Mouse (Mus musculus) granulocyte monocyte progenitor cell, adult 5-6 weeks (primary cell): ENCODE measurements around the gene Pdzd7. TPM values are rescaled to one million over a fixed set of nuclear protein-coding genes. Genes with fewer than 3 reads are reported as not detected.
"Not testable (repeated sequence)": the region's sequence is repeated elsewhere in the genome, so short reads cannot be mapped to it uniquely, and the experiment has no call there.

ENCODE experiments used
- ATAC-seq: replicated peaks from 2 replicates; pipeline ENCODE4 v1.8.0; 2016; ENCODE audit warnings: mild to moderate bottlenecking, moderate TSS enrichment, inconsistent platforms; ENCODE audit not compliant: poor library complexity, severe bottlenecking
- total RNA-seq, 2 experiments: library from RNA; stranded (forward) in 1 of 2; stranded (reverse) in 1 of 2; fragments of 200-712, 200-1000 nt in 1 of 2; fragments of >200 nt in 1 of 2; fragmentation: Nextera tagmentation in 1 of 2; gene quantifications; 2 replicates each; pipeline ENCODE4 v1.2.3; 2014 to 2017

Pdzd7 gene
- total RNA-seq, 2 experiments from 2014 or later: 0.24 TPM; not detected in 1

- ATAC-seq: peak; percentile 77
Observed at GRCm38 (mm10) chr19:45063565-45064292, 18.2 kb upstream of the Pdzd7 start.

DNA sequence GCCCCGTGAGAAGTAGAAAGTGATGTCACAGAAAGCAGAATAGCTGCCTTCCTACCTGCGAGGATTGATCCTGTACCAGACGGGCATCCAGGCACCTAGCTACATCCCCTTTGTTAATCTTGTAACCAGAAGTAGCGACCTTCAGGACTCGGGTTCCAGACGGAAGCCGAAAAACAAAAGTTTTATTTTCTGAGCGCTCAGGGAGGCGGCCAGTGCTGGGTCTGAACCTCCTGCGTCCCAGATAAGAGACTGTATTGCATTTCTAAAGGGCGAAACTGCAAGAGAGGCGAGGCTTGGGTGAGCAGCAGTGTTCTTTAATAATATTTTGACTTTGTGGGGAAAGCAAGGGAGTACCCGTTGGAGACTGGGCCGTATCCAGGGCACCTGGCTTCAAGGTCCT is 13.3 kb upstream of the Pdzd7 start:
- no peak for ATAC-seq

- peak; percentile 88 for ATAC-seq
Observed at GRCm38 (mm10) chr19:45058113-45058839, 12.8 kb upstream of the Pdzd7 start.

DNA sequence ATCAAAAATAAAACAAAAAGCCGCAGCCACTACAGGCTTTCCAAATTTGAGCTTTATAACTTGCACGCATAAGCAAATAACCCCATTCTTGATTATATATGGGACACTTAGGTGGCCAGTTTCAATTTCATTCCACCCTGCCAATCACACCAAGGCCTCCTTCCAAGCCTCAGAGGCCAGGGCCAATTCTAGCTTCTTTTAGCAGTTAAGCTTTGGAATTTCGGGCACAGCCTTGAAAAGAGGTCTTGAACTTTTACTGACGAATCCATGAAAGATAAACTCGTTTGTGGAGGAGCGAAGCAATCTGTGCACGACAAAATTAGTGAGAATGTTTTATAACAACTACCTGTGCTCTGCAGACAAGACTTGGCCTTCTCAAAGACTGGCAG is 12.2 kb upstream of the Pdzd7 start:
- ATAC-seq: no peak

GRCm38 (mm10) chr19:45056908-45057698 is 11.6 kb upstream of the Pdzd7 start:
- ATAC-seq: no peak

- ATAC-seq: peak; percentile 27; the same call in 1 of the 2 replicates
Observed at GRCm38 (mm10) chr19:45056364-45056763, 10.8 kb upstream of the Pdzd7 start.

- no peak for ATAC-seq
Observed at GRCm38 (mm10) chr19:45054892-45055690, 9.6 kb upstream of the Pdzd7 start.

- ATAC-seq: no peak
Observed at GRCm38 (mm10) chr19:45053451-45053850, 7.9 kb upstream of the Pdzd7 start.

DNA sequence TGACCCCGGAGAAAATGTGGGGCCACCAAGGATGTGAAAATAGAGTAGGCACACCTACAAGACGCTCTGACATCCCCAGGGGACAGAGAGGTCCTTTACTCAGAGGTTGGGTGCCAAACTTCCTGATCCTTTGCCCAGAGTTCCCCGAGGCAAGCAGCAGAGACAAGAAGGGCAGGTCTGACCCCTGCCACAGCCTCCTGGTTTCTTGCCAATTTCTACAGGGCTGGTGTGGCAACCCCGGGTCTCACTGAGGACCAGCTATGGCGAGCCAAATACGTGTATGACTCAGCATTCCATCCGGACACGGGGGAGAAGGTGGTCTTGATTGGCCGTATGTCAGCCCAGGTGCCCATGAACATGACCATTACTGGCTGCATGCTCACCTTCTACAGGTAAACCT is 4.0 kb upstream of the Pdzd7 start:
- no peak for ATAC-seq

DNA sequence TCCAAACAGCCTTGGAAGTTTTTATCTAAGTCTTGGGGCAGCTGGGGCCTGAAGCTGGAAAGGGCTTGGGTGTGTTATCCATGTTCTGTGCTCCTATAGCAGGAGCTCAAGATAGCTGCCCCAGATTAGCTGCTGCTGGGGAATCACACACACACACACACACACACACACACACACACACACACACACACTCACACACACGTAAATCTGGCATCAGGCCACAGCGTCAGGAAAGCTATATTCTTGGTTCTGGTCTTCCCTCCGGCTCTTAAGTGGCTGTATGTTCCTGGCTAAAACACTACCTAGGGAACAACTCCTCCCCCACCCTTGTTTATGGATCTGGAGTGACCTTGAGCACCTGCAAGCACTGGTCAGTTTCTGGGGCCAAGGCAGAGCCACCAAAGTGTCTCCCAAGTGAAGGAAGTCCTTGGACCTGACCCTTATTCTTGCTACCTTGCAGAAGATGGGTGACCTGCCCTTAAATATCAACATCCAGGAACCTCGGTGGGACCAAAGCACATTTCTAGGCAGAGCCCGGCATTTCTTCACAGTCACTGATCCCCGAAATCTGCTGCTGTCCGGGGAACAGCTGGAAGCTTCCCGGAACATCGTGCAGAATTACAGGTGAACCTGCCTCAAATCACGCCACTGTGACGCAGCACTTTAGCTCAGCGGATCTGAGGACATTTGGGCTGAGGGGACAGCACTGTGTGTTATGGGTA is 3.3 kb upstream of the Pdzd7 start:
- ATAC-seq: no peak

DNA sequence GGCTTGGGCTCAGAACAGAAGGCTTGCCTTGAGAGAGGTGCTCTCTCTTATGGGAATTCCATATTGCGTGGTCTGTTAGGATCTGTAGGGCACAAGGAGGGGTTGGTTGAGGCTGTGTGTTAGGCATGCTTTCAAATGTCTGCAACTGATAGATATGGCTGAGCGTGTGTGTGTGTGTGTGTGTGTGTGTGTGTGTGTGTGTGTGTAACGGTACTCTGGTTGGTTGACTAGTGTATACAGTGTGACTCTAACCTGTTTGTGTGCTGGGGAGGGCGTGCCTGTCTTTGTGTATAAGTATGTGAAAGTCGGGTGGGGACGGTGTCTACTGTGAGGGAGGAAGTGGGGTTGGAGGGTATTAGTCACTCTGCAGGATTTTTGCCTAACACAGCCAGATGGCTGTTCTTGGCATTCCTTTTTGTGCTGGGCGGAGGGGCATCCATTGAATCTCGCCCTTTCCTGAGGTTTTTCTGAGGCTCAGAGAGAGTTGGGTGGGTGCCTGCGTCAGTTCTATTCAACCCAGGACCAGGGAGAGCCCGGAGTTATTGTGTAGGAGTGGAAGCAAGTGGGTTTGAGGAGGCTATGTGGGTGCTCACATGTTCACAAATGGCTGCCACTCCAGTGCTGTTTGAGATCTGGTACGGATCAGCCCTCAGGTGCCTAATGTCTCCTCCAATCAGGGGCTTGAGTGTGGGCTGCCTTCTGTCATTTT is 2.6 kb upstream of the Pdzd7 start:
- peak; percentile 71 for ATAC-seq

DNA sequence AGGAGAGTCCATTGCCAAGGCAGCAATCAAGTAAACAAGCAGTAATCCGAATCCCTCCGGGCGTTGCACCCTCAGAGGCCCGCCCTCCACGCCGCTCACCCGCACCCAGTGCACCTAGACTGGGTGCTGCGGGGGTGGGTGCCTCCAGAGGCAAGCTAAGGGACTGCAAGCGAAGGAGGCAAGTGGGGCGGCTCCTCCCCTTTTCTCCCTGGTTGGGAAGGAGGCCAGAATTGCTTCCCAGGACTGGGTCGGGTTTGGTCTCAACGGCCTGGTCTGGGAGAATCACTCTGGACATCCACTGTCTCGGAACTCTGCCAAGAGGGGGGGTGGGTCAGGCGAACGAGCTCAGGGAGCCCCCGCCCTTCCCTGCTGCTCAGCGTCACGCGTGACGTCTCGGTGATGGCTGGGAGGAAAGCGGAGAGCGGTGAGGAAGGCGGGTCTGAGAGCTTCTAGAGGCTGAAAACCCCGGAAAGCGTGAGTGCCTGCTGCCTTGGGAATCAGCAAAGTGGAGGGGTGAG is 2.0 kb upstream of the Pdzd7 start, which contains the start of gene Sfxn3:
Sfxn3 (plus strand) TSS at position 87 of the 518 bp plus-strand sequence.
- peak; percentile 80 for ATAC-seq

GRCm38 (mm10) chr19:45046523-45047321 is 1.2 kb upstream of the Pdzd7 start:
- no peak for ATAC-seq

DNA sequence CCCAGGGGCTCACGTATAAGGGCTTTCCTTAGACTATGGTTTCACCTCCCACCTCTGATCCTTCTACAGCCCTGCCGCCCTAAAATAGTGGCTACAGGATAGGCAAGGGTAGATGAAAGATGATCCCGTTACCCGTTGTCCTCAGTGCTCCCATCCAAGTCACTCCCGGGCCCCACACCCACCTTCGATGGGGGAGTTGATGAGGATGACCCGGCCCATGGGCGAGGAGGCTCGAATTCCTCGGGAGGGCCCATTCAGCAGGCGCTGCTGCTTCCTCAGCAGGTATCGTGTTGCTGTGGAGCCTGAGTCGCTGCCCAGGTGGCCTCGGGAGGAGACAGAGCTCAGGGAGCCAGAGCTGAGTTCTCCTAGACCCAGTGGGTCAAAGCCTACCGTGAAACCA is 281 bp downstream of the Pdzd7 start:
- ATAC-seq: no peak

DNA sequence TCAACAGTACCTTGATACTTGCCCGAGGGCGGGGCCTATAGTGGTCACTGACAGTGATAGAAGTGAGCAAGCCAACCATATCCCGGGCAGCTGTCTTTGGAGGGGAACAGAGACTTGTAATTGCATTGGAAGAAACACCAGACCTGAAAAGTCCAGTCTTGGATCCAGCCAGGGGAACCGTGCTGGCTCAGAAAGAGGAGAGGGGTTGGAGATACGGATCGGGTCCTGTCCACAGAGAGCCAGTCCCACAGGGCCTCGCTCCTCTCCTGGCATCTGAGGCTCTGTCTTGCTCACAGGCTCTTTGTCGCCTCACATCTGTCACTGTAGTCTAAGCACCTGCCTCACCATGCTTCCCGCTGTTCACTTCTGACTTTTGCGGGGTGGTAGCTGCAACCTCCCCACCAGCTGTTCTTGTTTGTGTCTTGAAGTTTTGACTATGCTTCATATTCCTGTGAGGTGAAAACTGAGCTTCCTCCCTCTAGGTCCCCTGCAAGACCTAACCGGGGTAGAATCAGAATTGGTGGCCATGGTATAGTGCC is 1.1 kb downstream of the Pdzd7 start:
- no peak for ATAC-seq

DNA sequence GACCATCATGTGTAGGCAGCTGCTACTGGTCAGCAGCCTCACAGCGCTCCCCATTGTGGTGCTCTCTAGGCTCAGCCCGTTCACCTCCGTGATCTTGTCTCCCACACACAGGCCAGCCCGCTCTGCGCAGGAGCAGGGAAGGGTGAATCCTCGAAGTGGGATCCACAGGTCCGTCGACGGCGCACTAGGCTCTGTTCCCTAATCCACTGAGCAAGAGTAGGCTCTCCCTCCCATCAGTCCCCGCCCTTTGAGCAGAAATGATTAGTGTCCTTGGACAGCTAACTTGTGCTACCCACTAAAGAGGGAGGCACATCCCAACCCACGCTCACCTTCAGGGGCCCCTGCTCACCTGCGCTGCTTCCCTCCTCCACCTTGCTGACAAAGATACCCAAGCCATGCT is 5.3 kb downstream of the Pdzd7 start:
- ATAC-seq: no peak

GRCm38 (mm10) chr19:45038198-45038597 is 7.3 kb downstream of the Pdzd7 start:
- not testable (repeated sequence) for ATAC-seq

DNA sequence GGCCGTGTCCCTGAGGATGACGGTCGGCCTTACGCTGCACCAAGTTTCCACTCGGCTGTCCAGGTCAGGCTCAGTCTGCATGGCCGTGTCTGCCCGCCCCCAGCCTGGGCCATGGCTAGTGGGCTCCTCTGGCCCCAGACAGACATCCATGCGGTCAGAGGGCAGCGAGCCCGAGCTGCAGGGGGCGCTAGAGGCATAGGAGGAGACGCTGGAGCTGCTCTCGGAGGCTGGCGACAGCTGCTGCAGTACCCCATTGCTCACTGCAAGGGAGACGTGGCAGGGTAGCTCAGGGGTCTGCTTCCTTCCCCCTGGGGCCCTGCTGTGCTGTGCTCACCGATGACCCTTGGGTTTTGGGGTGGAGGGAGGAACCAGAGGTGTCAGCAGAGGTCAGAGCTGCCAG is 8.7 kb downstream of the Pdzd7 start:
- peak; percentile 64 for ATAC-seq
